Mouse (Mus musculus): ENCODE measurements around the gene Rdh16f2. TPM values are rescaled to one million over a fixed set of nuclear protein-coding genes. Genes with fewer than 3 reads are reported as not detected.
A peak's percentile ranks its signal among the peaks of the same experiment; 100 is the strongest.

The Rdh16f2 gene
- total RNA-seq, 1 experiment, result not detected

DNA sequence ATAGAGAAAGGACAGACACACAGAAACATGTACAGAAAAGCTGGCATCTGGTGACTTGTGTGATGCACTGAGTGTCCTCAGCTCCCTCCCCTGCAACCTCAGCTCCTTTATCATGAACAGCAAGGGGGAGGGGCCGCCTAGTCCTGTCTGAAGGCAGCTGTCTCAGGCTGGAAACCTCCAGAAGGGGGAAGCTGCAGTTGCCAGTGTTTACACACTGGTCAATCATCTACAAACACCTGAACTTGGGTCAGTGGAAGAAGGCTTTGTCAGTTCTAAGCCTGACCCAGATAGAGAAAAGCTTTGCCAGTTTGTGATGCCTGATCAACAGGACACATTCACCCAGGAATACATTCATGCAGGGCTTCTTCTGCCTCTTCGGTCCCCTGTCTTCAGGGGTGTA lies 11.4 kb downstream of the Rdh16f2 start:
- in situ Hi-C loops (cut with MboI; ENCODE audit: low sequenced_read_pairs in 2 of 2, unreplicated experiment in 2 of 2), result no loop called here
- no peak for DNase-seq (ENCODE audit: low read depth, low spot score)

DNA sequence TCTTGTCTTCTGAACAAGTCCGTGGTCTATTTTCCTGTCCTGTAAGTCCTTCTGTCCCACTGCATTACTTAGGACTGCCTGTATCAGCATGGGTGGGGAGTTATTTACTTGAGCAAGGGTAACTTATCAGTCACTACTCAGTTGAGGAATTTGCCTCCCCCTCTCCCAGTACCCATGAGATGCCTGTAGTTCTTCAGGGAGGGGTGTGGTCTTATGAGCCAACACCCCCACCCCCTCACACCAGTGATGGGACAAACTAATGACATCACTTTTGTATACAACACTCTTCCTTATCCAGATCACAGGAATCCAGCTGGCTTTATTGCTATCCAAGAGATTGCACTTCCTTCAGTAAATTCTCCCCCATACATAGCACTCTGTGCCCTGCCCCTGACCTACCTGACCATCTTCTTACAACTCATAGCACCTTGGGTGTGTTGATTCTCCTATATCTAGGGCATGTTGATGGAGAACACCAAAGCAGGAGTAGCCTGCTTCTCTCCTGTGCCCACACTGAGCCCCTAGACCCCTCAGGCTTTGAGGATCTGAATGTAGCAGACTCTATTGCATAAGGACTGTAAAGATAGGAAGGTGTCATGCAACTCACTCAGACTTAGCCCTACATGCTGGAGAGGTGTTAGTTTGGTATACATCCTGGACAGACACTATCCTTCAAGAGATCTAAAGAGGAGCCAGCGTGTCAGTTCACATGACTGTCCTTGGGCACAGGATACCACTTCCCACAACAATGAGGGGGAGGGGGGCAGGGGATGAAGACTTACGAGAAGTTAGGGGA lies 12.2 kb downstream of the Rdh16f2 start:
- in situ Hi-C loops (cut with MboI; ENCODE audit: low sequenced_read_pairs in 2 of 2, unreplicated experiment in 2 of 2), result no loop called here
- DNase-seq (ENCODE audit: low read depth, low spot score), result no peak
- H3K27ac ChIP-seq (ENCODE audit: insufficient read depth, low read depth, low read length, poor library complexity, severe bottlenecking), result no peak overlapping the region
- peaks cover 7 to 18% of the 10 kb centered on the region in 2 experiments for H3K4me1 ChIP-seq (ENCODE audit: control insufficient read depth in 2 of 2, insufficient read depth in 2 of 2, low read length in 2 of 2, poor library complexity in 1 of 2)
- H3K9ac ChIP-seq (ENCODE audit: insufficient read depth, low read depth, low read length, poor library complexity, severe bottlenecking), result no peak overlapping the region; the same call in 1 of the 2 replicates
- no peaks in the 10 kb centered on the region for H3K9me3 ChIP-seq (ENCODE audit: control insufficient read depth, insufficient read depth, low read depth, low read length)
- no peak overlapping the region for H3K4me3 ChIP-seq (ENCODE audit: insufficient read depth in 1 of 2, low read depth in 1 of 2, low read length in 2 of 2, poor library complexity in 1 of 2, severe bottlenecking in 1 of 2)
- no peaks in the 10 kb centered on the region for H3K36me3 ChIP-seq (ENCODE audit: control insufficient read depth, insufficient read depth, low read length, poor library complexity, severe bottlenecking)
- no peak for TF ChIP-seq MAFK (IDR thresholded peaks at IDR 0.05; ENCODE audit: insufficient read depth, low read depth, low read length)
- no peak for TF ChIP-seq HCFC1 (IDR thresholded peaks at IDR 0.05; ENCODE audit: borderline replicate concordance, insufficient read depth, low read length)
- no peak for TF ChIP-seq ZC3H11A (IDR thresholded peaks at IDR 0.05; ENCODE audit: borderline replicate concordance, low read depth, low read length)

More for the DNA sequence above, 11.4 kb downstream of the Rdh16f2 start:
- Histone ChIP-seq H3K27ac (ENCODE audit: insufficient read depth, low read depth, low read length, poor library complexity, severe bottlenecking) (no peak overlapping the region), H3K9me3 (ENCODE audit: control insufficient read depth, insufficient read depth, low read depth, low read length) (no peaks in the 10 kb centered on the region), H3K4me3 (ENCODE audit: insufficient read depth in 1 of 2, low read depth in 1 of 2, low read length in 2 of 2, poor library complexity in 1 of 2, severe bottlenecking in 1 of 2) (no peak overlapping the region), H3K9ac (ENCODE audit: insufficient read depth, low read depth, low read length, poor library complexity, severe bottlenecking) (no peak overlapping the region), H3K36me3 (ENCODE audit: control insufficient read depth, insufficient read depth, low read length, poor library complexity, severe bottlenecking) (no peaks in the 10 kb centered on the region), H3K4me1 (ENCODE audit: control insufficient read depth in 2 of 2, insufficient read depth in 2 of 2, low read length in 2 of 2, poor library complexity in 1 of 2) (peaks cover 7 to 18% of the 10 kb centered on the region in 2 experiments)
- no peak for TF ChIP-seq MAFK (IDR thresholded peaks at IDR 0.05; ENCODE audit: insufficient read depth, low read depth, low read length)

DNA sequence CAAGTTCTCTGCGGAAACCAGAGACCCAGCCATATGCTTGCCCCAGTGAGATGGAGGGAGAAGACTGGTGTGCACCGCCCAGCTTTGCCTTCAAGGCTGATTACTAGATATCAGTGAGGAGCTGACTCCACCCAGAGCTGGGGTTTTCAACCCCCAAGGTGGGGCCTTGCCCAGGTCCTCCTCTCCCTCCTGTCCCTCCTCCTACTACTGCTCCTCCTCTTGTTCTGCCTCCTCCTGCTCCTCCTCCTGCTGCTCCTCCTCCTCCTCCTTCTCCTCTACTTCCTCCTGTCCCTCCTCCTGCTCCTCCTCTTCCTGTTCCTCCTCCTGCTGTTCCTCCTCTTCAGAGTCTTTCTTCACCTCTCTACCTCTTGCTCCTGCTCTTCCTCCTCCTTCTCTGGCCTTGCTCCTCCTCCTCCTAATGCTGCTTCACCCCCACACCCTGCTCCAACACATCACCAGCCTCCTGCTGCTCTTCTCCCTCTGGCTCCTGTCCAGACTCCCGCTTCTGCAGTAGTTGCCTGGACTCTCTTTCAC lies 12.9 kb downstream of the Rdh16f2 start:
- H3K27ac ChIP-seq (ENCODE audit: insufficient read depth, low read depth, low read length, poor library complexity, severe bottlenecking), result no peak overlapping the region

DNA sequence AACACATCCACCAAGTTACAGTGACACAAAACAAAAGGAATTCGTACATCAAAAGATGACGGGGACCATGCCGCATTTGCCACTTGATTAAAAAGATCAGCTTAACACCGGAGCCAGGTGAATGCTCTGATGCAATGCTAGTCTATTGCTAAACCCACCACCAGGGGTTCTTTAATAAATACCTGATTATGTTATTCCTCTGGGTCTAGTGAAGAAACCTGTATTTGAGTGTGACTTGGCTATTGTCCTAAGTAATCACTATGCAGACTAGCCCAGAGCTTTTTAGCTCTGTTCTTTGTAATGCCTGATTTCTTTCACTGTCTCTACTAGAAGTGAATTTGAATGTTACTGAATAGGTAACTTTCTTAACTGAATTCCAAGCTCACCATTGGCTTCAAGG lies 14.8 kb downstream of the Rdh16f2 start:
- TF ChIP-seq ZNF384 (IDR thresholded peaks at IDR 0.05; ENCODE audit: low read depth, low read length) (no peak), MAFK (IDR thresholded peaks at IDR 0.05; ENCODE audit: insufficient read depth, low read depth, low read length) (no peak), CHD2 (IDR thresholded peaks at IDR 0.05; ENCODE audit: low read depth, low read length) (no peak), HCFC1 (IDR thresholded peaks at IDR 0.05; ENCODE audit: borderline replicate concordance, insufficient read depth, low read length) (no peak), ZC3H11A (IDR thresholded peaks at IDR 0.05; ENCODE audit: borderline replicate concordance, low read depth, low read length) (no peak)

More for the DNA sequence above, 12.9 kb downstream of the Rdh16f2 start:
- in situ Hi-C loops (cut with MboI; ENCODE audit: low sequenced_read_pairs in 2 of 2, unreplicated experiment in 2 of 2), result no loop called here
- H3K9ac ChIP-seq (ENCODE audit: insufficient read depth, low read depth, low read length, poor library complexity, severe bottlenecking), result peak overlapping the region; percentile 43; the same call in 1 of the 2 replicates
- no peaks in the 10 kb centered on the region for H3K9me3 ChIP-seq (ENCODE audit: control insufficient read depth, insufficient read depth, low read depth, low read length)
- peaks cover 7 to 19% of the 10 kb centered on the region in 2 experiments for H3K4me1 ChIP-seq (ENCODE audit: control insufficient read depth in 2 of 2, insufficient read depth in 2 of 2, low read length in 2 of 2, poor library complexity in 1 of 2)
- no peaks in the 10 kb centered on the region for H3K36me3 ChIP-seq (ENCODE audit: control insufficient read depth, insufficient read depth, low read length, poor library complexity, severe bottlenecking)
- peak overlapping the region in 1 of 2 experiments; percentile 35; a peak in 2 of 4 replicates for H3K4me3 ChIP-seq (ENCODE audit: insufficient read depth in 1 of 2, low read depth in 1 of 2, low read length in 2 of 2, poor library complexity in 1 of 2, severe bottlenecking in 1 of 2)
- DNase-seq (ENCODE audit: low read depth, low spot score), result no peak
- no peak for TF ChIP-seq ZNF384 (IDR thresholded peaks at IDR 0.05; ENCODE audit: low read depth, low read length)
- no peak for TF ChIP-seq ZC3H11A (IDR thresholded peaks at IDR 0.05; ENCODE audit: borderline replicate concordance, low read depth, low read length)
- TF ChIP-seq MAFK (IDR thresholded peaks at IDR 0.05; ENCODE audit: insufficient read depth, low read depth, low read length), result no peak
- no peak for TF ChIP-seq CHD2 (IDR thresholded peaks at IDR 0.05; ENCODE audit: low read depth, low read length)
- TF ChIP-seq HCFC1 (IDR thresholded peaks at IDR 0.05; ENCODE audit: borderline replicate concordance, insufficient read depth, low read length), result no peak

More for the DNA sequence above, 14.8 kb downstream of the Rdh16f2 start:
- no peak for DNase-seq (ENCODE audit: low read depth, low spot score)
- Histone ChIP-seq H3K9ac (ENCODE audit: insufficient read depth, low read depth, low read length, poor library complexity, severe bottlenecking) (no peak overlapping the region), H3K27ac (ENCODE audit: insufficient read depth, low read depth, low read length, poor library complexity, severe bottlenecking) (no peak overlapping the region), H3K4me3 (ENCODE audit: insufficient read depth in 1 of 2, low read depth in 1 of 2, low read length in 2 of 2, poor library complexity in 1 of 2, severe bottlenecking in 1 of 2) (no peak overlapping the region), H3K36me3 (ENCODE audit: control insufficient read depth, insufficient read depth, low read length, poor library complexity, severe bottlenecking) (no peaks in the 10 kb centered on the region), H3K4me1 (ENCODE audit: control insufficient read depth in 2 of 2, insufficient read depth in 2 of 2, low read length in 2 of 2, poor library complexity in 1 of 2) (peaks cover 7 to 20% of the 10 kb centered on the region in 2 experiments), H3K9me3 (ENCODE audit: control insufficient read depth, insufficient read depth, low read depth, low read length) (no peaks in the 10 kb centered on the region)
- in situ Hi-C loops (cut with MboI; ENCODE audit: low sequenced_read_pairs in 2 of 2, unreplicated experiment in 2 of 2), result no loop called here
